Mouse (Mus musculus) olfactory bulb, adult 2 months (tissue): ENCODE measurements around the gene Acot4.

ENCODE experiments used
- CTCF ChIP-seq: fragments of 200-500 bp; IDR thresholded peaks from 2 replicates; pipeline ENCODE4 v1.5.1; 2012; ENCODE audit warnings: low read depth, mild to moderate bottlenecking, low read length, moderate library complexity; ENCODE audit not compliant: insufficient read depth
- POLR2A ChIP-seq: fragments of 200-500 bp; IDR thresholded peaks from 2 replicates; pipeline ENCODE4 v1.6.1; 2012; ENCODE audit warnings: mild to moderate bottlenecking, low read depth, low read length, moderate library complexity; ENCODE audit not compliant: insufficient read depth

DNA sequence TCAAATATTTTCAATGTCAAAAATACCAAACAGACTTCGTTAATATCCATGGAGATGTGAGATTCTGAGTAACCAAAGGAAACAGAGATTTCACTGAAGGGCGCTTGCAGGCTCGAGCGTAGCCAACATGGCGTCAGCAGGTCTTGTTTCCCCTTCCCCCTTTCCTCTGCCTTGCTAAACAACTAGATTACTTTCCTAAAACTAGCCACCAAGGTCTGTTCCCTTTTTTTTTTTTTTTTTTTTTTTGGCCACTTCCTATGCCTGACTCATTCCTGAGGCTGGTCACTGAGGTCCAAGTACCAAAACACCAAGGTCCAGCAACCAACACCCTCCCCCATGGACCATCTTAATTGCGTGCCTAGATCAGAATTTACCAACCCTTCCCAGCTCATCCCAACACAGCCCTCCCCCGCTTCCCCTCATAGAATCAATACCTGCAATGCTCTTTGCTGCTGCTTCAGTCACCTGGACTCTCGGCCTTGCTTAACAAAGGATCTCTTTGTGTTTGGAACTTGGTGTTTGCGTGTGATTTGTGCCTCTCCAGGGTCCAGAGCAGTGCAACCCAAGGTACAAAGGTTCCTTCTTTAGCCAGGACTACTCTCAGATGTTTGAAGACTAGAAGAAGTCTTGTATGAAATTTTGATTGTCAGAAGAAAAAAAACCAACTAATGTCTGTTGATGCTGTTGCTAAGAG lies 15.0 kb upstream of the Acot4 start:
- TF ChIP-seq CTCF, result no peak
- no peak for TF ChIP-seq POLR2A
